Mouse (Mus musculus): Measurements from ENCODE around the gene Brms1.
A peak's percentile ranks its signal among the peaks of the same experiment; 100 is the strongest.

DNA sequence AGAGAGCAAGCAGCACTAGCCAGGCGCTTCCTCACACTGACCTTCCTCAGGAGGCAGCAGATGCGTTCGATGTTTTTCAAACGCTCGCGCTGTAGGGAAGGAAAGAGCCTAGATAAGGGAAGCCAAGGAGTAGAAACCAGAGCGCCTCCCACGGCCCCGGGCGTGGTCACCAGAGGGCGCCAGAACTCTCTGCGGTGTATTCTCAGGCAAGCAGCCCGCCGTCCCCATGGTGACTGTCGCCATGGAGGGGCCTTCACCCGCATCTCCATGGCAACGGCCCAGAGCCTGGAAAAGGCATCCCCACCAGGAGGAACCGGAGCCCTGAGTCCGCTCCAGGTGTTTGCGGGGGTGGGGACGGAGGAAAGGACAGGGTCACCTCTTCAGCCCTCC lies 53.1 kb downstream of the Brms1 start:
- TF ChIP-seq CTCF (IDR thresholded peaks at IDR 0.05; ENCODE audit: insufficient read depth, low read length) (peak; percentile 66), POLR2A (IDR thresholded peaks at IDR 0.05; ENCODE audit: borderline replicate concordance, extremely low read depth, low read depth, low read length) (peak; percentile 11; the same call in 1 of the 2 replicates)
